Mouse (Mus musculus) layer of hippocampus, adult 9-10 months (tissue): ENCODE results near the gene Nrg3.

Source experiments
- DNase-seq: peaks from one replicate; pipeline ENCODE4 v3.0.0; 2022; ENCODE audit warnings: low spot score

The Nrg3 gene

DNA sequence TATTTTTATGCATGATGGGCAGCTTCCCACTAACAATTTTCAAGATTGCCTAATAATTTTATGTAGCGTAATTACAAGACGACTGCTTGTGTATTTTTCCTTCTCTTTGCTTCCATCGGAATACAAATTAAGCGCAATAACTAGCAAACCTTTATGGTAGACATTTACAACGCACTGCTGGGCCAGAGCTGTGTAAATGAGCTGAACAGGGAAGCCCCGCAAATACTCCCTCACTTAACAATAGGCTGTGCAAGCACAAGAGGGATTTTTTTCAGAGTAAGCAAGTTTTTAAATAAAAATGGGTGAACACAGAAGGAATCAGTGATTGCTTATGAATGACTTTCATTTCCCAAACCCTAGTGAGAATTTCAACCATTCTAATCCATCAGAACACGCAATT lies 513.5 kb downstream of the Nrg3 start:
- DNase-seq = no peak

DNA sequence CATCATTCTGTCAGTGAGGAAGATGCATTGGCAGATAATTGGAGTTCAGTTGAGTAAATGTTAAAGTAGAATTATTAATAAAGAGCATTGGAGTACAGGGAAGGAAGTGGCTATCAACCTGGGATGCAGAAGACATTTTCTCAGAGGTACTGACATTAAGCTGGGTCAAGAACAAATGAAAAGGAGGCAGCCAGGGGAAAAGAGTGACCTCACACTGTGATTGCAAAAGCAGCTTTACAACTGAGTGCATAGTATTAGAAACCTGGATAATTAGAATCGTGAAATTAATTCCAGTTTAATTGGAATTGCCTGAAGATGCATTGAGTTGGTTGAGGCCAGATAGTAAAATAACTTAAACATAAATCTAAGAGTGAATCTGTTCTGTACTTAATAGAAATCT lies 535.4 kb downstream of the Nrg3 start:
- DNase-seq = no peak

DNA sequence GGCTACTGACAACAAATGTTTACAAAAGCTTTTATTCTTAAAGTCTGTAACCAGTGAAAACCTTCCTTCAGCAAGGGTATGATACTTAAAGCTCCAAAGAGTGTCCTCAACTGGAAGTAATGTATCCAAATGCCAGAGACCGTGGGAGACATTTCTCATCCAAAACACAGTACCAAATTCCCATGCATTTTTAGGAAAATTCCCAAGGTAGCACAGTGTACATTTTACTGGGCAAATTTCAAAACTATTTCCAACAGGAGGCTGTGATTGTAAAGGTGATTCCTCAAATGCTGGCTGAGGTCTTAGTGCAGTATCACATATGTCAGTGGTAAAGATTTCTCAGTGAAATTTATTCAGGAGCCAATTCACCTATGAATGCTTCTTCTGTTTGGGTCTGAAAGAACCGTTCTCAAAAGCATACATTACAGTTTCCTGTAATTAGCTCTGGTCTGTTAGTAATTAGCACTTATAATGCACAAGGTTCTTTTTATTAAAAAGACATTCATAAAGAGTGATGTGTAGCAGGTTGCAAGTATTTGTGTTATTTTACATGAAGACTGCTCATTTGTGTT lies 536.3 kb downstream of the Nrg3 start:
- no peak for DNase-seq

DNA sequence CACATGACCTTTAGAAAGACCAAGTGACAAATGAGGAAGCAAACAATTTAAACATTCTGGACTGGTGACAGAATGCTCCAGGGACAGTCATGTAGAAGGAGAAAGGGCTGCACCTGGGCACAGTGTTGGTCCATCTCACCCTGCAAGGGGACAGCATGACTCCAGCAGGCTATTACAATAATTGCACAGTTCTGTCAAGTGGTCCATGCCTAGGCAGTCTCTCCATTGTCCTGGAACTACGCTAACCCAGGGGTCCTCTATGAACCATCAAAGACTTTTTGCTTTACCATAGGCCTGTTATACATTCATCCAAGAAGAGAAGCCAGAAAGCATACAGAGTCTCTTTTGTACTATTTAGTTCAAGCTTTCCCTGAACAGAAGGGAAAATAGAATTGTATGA lies 549.2 kb downstream of the Nrg3 start:
- no peak for DNase-seq

DNA sequence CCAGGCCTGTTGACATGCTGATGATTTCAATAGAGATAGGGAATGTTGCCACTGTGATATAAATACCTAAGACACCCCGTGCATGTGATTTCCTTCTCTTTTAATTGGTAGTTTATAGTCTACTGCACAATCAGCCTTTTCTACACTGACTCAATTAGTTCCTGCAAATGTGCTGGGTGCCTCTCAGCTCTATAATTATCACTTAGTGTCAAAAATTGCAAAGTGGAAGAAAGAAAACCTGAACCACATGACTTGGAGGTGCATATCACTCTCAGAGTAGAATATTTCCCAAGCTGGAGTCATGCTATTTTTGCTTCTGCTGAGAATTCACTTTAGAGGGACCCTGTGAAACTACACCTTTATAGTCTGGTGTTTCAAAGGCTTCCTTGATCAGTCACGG lies 552.1 kb downstream of the Nrg3 start:
- no peak for DNase-seq

DNA sequence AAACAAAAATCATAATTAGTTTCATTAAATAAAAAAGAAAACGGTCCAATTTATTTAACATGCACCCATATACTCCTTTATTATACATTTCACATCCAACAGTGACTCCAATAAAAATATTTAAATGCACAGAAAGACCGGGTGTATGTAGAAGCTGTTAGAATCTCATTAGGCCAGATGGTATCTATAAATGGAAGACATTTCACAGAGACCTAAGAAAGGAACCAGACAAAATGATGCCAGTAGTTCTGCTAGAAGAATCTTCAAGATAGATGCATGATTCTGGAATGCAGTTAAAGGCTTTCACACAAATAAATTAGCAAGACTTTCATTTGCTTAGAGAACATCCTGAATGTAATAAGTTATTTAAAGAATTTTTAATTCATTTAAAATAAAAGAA lies 602.3 kb downstream of the Nrg3 start:
- DNase-seq = no peak

DNA sequence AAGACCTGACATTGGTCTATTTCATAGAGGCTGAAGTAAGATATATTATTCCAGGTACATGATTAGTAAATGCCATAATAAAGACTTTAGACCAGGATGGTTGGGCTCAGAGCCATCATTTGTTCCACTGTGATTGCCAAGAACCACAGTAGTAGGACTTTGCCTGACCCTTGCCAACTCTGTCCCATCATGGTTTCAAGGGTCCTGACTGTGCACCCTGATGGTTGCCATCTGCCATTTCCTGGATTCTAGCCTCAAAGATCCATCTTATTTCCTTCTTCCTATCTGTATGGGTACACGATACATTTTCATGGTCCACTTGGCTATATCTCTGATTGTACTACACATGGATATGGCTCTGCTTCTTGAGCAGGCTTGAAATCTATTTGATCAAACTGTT lies 625.3 kb downstream of the Nrg3 start:
- no peak for DNase-seq

DNA sequence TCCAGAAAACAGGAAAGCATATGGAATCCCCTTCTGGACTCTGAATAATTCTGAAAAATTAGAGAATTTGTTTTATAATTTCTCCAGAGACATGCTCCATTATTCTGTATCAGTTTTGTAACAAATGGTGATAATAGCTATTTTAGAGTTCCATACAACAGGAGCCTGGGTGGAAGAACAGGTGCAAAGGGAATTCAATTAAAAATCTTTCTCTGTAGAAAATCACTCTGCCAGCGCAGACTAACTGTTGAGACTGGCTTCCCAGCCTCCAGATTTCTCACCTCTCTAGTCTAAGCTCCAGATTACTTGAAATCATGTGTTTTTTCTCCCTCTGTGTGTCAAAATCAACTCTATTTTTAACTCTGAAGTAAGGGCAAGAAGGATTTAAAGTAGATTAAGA lies 625.8 kb downstream of the Nrg3 start:
- peak; percentile 39 for DNase-seq

DNA sequence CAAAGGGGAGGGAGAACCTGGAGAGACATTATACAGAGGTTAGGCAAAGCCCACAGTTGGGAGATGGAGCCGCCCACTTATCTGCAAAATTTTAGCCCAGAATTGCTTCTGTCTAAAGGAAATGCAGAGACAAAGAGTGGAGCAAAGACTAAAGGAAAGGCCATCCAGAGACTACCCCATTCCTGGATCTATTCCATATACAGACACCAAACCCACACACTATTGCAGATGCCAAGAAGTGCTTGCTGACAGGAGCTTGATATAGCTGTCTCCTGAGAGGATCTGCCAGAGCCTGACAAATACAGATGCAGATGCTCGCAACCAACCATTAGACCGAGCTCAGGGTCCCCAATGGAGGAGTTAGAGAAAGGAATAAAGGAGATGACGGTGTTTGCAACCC lies 637.9 kb downstream of the Nrg3 start:
- no peak for DNase-seq

DNA sequence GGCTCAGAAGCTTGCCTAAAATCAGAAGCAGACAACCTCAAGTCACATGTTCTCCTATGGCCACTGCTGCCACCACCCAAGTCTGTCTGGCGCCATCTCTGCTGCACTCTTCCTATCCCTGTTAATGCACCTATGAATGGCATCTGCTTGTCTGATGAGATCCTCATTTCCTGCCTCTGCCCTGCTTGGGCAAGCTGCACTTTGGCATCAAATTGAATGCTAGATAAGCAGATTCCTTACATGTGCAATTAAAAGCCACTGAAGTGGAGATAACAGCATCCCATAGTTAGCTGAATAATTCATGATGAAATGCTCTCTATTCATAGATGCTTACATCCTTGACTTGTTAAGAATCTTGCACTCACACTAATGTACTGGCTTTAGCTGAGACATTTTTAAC lies 648.0 kb downstream of the Nrg3 start:
- no peak for DNase-seq

DNA sequence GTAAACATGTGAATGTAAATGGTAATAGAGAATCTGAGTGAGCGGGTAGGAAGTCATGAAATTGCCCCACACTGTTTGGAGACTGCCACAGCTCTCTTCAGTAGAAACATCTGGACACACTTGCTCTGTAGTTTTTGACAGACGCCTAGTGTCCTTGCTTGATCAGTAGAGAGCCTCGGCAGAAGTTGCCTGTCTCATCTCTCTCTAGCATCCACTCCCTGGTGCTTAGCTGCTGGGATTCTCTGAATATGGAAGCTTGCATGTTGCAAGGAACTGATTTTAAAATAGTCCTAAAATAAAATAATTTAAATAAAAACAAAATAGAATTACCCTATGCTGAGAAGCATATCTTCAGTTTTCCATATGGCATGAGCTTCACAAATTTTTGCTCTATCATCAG lies 675.9 kb downstream of the Nrg3 start:
- DNase-seq = no peak

DNA sequence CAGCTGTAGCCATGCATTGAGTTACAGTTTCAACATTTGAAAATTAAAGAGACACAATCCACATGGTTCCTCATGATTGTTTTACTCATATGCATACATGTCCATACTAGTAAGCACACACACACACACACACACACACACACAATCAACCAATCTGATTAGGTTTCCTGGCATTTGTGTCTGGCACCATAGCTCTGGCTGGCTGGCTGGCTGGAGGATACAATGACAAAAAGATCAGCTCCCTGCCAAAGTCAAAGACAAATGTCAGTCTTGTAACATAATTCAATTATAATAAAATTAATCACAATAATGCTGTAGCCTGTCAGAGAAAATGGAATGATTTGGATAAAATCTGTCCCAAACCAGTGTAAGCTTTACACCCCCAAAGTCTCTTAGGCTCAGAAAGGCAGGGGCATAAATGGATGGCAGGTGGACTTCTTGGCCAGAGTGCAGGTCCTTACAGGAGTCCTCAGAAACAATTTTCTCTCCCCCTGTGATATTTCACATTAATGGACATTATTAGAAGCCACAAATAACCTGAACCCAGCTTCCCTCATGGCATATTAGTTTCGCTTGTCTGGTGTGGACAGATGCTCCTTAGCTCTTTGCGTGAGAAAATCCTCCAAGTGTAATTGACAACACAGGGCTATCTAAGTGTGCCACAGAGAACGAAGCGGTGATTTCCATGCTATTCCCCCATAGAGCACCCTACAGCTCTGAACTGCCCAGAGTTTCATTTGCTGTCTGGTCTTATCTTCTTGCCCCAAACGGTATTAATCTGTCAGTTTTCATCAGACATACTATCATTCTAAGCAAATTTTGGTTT lies 697.4 kb downstream of the Nrg3 start:
- no peak for DNase-seq

DNA sequence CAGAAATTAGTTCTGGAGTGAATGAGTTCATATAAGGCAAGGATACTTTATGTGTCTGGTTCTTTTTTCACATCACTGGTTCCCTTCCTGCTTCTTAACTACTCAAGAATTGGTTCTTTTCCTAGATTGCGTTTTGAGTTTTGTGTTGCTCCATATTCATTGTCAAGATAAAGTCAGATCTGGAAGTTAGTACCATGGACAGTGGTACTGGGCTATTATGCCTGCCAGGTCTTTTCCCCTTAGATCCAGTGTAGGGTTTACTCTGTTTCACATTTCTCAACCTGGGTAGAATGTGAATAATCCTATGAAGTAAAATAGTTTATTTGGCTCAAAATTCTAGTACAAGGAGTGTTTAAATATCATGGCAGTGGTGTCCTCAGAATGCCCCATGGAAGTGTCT lies 698.1 kb downstream of the Nrg3 start:
- DNase-seq = no peak

DNA sequence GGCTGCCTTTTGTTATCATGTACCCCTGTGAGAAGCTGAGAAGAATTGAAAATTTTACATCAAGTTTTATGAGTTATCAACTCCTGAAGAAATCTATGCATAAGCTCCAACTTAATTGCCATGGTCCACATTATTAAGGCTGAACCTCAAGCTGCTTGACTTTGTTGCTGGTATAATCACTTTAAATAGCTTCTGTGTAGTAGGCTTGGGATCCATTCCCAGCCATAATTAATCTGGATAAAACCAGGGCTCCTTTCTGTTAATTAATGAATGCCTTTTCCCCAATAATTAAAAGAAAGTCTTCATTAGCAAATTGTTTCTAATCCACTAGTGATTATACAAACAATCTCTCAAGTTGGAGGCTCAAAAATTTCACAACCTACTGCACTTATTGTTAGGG lies 742.4 kb downstream of the Nrg3 start:
- DNase-seq = no peak

DNA sequence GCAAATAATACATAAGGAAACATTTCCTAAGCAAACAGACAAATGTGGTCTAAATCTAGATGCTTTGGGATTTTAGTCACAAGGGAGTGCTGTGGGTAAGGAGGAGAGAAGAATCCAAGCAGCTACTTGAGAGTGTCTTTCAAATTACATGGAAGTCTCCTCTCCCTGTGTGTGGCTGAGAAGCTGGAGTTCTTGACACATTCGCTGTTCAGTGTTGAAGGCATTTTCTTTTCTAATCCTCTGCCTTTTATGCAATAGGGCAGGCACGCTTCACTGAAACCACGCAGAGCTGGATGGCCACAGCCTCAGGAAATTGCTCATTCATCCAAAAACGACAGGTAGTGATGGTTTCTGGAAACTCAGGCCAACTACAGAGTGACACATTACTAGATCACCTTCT lies 769.0 kb downstream of the Nrg3 start:
- no peak for DNase-seq

DNA sequence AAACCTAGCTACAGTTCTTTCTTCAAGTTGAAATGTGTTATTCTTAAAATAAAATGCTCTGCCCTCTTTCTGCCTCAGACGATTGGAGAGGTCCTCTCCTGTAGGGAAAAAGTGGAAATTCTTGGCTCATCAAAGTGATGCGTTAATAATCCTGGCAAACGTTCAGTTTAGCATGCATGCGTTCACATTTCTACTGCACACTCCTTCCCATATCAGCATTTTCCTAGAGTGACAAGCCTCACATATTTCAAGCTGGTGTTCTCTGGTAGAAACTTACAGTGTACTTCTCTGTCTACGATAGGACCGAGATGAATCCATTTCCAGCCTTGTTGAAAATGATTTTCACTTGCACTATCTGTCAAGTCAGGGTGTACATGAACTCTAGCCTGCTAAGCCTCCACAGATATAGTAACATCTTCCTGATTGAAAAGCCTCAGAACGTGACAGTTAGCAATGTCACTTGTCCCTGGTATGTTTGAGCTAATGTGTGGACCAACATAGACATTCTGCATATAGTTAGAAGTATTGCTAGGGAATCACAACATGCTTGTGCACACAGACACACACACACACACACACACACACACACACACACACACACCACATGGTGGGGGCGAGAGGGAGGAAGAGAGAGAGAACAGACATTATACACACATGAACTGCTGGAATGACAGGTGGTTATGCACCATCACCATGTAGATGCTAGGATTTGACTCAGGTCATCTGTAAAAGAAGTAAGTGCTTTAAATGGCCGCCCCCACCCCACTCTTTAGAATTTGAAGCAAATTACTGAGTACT lies 770.1 kb downstream of the Nrg3 start:
- no peak for DNase-seq

DNA sequence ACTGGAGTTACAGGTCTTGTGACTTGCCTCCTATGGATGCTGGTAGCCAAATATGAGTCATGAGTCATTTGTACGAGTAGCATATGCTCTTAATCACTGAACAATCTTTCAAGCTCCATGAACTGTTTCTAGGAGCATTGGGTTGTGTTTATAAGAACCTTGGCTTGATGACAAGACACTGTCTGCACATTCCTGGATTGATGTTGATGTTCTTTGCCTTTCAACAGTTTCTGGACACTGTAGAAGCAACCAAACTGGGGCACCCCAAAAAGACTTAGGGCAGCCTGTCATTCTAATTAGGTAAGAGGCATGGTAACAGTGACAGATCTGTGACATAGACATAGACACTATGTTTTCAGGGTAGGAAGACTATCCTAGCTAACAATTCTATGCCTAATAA lies 771.5 kb downstream of the Nrg3 start:
- DNase-seq = no peak

DNA sequence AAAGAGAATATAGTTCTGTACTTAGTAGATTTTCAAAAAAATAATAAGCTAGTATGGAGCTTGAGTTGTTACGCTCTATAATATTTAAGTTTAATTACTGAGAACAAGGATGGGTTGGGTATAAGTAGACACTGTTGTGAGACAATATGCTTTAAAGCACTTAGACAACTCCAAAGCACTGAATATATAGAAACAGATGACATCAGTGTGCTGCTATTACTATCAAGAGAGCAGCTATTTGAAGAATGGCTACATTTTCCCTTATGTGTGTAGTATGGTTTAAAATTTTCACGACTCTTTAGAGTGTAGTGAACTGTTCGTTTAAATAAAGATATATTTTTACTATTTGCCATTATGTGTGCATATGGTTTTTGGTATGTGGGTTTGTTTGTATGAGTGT lies 771.9 kb downstream of the Nrg3 start:
- no peak for DNase-seq

DNA sequence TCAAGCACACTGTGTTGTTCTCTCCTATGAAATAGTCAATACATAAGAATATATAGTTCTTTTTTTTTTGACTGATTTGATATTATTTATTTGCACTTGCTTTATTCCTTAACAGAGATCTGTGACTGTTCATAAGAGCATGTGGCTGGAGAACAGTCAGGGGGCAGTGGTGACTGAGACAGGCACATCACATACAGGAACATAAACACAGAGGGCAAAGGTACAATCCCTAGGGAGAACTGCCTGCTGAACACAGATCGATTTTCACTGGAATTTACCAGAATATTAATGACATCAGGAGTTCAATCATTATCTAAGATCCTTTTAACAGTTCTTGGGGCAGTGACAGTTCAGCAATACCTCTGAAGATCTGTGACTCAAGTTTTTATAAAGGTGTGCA lies 812.9 kb downstream of the Nrg3 start:
- no peak for DNase-seq

DNA sequence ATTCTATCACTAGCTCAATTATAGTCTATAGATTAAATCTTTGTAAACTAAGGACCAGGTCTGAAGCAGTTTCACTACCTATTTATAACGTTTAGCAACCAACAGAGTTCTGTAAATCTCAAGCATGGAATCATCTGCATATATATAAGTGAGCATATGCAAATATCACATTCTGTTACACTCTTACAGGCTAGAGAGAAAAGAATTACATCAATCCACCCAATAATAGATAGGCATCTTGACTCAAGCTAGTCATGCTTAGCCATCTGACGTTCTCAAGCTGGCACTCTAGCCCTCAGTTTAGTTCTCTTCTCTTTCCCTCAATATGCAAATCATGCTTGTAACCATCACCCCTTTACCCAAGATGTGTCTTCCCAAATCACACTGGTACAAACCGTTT lies 835.8 kb downstream of the Nrg3 start:
- no peak for DNase-seq

DNA sequence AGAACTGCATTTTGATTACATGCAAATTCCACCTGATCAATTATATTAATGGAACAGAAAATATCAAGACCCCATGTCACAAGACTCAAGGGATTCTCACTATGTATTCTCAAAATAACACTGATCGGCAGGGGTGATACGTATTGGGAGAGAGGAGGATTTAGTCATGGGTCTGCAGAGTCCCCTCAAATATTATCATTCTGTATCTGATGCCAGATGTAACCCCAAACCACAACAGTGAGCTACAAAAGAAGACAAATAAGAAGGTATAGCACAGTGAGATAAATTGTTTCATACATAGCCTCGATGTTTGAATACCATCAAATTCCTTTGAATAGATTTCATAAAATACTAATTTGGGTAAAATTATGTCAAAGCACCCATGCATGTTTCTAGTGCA lies 842.8 kb downstream of the Nrg3 start:
- no peak for DNase-seq

DNA sequence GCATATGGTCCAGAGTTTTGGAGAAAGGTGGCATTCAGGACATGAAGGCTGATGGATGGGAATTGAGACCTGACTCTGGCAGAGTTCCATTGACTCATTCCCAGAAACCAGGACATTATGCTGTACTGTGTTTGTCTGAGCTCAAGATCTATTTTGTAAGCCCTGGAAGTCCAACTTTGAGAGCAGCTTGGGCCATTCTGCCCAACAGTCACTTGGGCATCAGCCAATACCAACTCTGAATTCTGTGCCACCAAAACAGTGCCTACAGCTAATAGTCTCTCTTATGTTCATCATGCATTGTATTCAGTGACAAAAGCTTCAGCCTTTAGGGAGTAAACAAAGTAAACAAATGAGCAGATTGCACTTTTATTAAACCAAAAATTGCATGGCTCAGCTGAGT lies 843.2 kb downstream of the Nrg3 start:
- DNase-seq = no peak

DNA sequence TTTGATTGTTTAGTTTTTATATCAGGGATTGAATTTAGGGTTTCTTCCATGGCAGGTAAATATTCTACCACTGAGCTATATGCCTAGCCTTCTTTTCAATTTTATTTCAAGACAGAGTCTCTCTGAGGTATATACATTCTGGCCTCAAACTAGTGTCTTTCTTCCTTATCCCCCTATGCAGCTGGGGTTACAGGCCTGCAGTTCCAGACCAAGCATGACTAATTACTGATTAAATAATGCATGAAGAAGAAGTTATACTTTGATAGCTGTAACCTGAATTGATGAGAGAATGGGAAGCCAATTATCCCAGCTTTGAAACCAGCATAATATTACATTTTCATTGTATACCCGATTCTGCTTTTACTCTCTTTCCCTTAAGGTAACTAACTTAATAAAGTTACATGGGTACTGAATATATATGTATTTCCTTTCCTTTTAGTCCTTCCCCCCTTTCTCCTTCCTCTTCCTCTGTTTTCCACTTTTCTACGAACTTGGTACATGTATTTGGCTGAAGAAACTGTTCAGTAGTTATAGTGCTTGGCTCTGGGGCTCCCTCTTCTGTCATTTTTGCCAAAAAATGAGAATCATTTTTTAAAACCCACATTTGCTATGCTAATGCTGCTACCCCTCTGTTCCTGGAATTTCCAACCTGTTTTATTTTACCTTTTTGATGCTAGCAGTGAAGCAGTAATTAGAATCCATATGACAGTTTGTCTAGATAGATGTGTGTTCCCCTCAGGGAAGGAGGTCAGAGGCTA lies 843.8 kb downstream of the Nrg3 start:
- DNase-seq = no peak
